ENCODE assay signal across 6 mouse cellular contexts in genomic region chr2:104556711-104557110, GRCm38 (mm10). TPM values are rescaled to one million over a fixed set of nuclear protein-coding genes. Genes with fewer than 3 reads are reported as not detected.
DNase-seq lines count a peak whose midpoint lies in the region; ATAC-seq and TF ChIP-seq lines count a peak whose summit lies in the region.
"Not testable (repeated sequence)": the region's sequence is repeated elsewhere in the genome, so short reads cannot be mapped to it uniquely, and the experiment has no call there.

No protein-coding gene starts in this region.

- not testable (repeated sequence) for TF ChIP-seq EP300 in ES-Bruce4 (IDR thresholded peaks at IDR 0.05; ENCODE audit: insufficient read depth, low read depth, low read length)

- H3K4me2 ChIP-seq in midbrain, embryonic 11.5 days: not testable (repeated sequence)

- H3K4me3 ChIP-seq in ES-Bruce4 (ENCODE audit: low read depth, low read length) (peak overlapping the region; percentile 50), ES-E14 (ENCODE audit: insufficient read depth in 1 of 2, low read depth in 1 of 2, low read length in 2 of 2, poor library complexity in 1 of 2, severe bottlenecking in 1 of 2) (peak overlapping the region; percentile 34 to 46; a peak in 3 of 4 replicates)
- H3K4me3 ChIP-seq in midbrain, embryonic 11.5 days (ENCODE audit: low read depth, low read length): not testable (repeated sequence)

- H3K4me1 ChIP-seq in ES-Bruce4 (ENCODE audit: control insufficient read depth, insufficient read depth, low read length); ES-E14 (ENCODE audit: control insufficient read depth in 2 of 2, insufficient read depth in 2 of 2, low read length in 2 of 2, poor library complexity in 1 of 2); midbrain, embryonic 11.5 days (ENCODE audit: control insufficient read depth, insufficient read depth, low read length): not testable (repeated sequence)

- H3K9ac ChIP-seq in ES-Bruce4 (ENCODE audit: low read depth, poor library complexity, severe bottlenecking): peak overlapping the region; percentile 17
- H3K9ac ChIP-seq in ES-E14 (ENCODE audit: insufficient read depth, low read depth, low read length, poor library complexity, severe bottlenecking): peak overlapping the region; percentile 76
- H3K9ac ChIP-seq in midbrain, embryonic 11.5 days (ENCODE audit: low read length): not testable (repeated sequence)

- ATAC-seq in erythroid progenitor cell, adult 5-6 weeks (replicated peaks; ENCODE audit: low FRiP score, poor library complexity, severe bottlenecking): 0 out of 2 replicates have a peak, but pooled peaks have one; percentile 46
- ATAC-seq in midbrain, embryonic 11.5 days (ENCODE audit: low FRiP score): not testable (repeated sequence)

- H3K9me3 ChIP-seq in ES-Bruce4 (replicated peaks; ENCODE audit: control insufficient read depth, insufficient read depth, low read length, poor library complexity, severe bottlenecking); ES-E14 (ENCODE audit: control insufficient read depth, insufficient read depth, low read depth, low read length); midbrain, embryonic 11.5 days (ENCODE audit: control insufficient read depth, low read length): not testable (repeated sequence)

- not testable (repeated sequence) for H3K27me3 ChIP-seq in ES-Bruce4 (ENCODE audit: control insufficient read depth, insufficient read depth, low read length, poor library complexity, severe bottlenecking); midbrain, embryonic 11.5 days (ENCODE audit: control insufficient read depth, insufficient read depth, low read length)

- DNase-seq in ES-E14 (ENCODE audit: low read depth, low spot score): not testable (repeated sequence)
- DNase-seq in ZHBTc4 (ENCODE audit: low read depth, low spot score): peak; percentile 52
- peak; percentile 21 for DNase-seq in midbrain, embryonic 11.5 days (ENCODE audit: low spot score, missing footprints)
- DNase-seq in testis, postnatal 14 days (ENCODE audit: low spot score): peak; percentile 21

- not testable (repeated sequence) for H3K36me3 ChIP-seq in ES-Bruce4 (ENCODE audit: control insufficient read depth, insufficient read depth, low read length, poor library complexity, severe bottlenecking); ES-E14 (ENCODE audit: control insufficient read depth, insufficient read depth, low read length, poor library complexity, severe bottlenecking); midbrain, embryonic 11.5 days (ENCODE audit: control insufficient read depth, insufficient read depth, low read length)

- in situ Hi-C loops in ES-E14 (cut with MboI; ENCODE audit: low sequenced_read_pairs in 2 of 2, unreplicated experiment in 2 of 2): not testable (repeated sequence)

- 94% methylated on average over 14 of the region's 22 CpGs for WGBS in midbrain, embryonic 11.5 days

- H3K27ac ChIP-seq in ES-Bruce4 (ENCODE audit: insufficient read depth, low read length); ES-E14 (ENCODE audit: insufficient read depth, low read depth, low read length, poor library complexity, severe bottlenecking); midbrain, embryonic 11.5 days (ENCODE audit: low read depth, low read length): not testable (repeated sequence)

- not testable (repeated sequence) for TF ChIP-seq CTCF in ES-Bruce4 (IDR thresholded peaks at IDR 0.05; ENCODE audit: low read depth, low read length)

- TF ChIP-seq POLR2A in ES-Bruce4 (IDR thresholded peaks at IDR 0.05; ENCODE audit: insufficient read depth, low read length): not testable (repeated sequence)

RNA-seq across cellular contexts. Expression of gene Cstf3, which starts 33.6 kb away (rescaled TPM):
- polyA plus RNA-seq in ES-Bruce4 (2011; ENCODE audit: insufficient read depth, insufficient read length, low read depth, missing spikeins): 78.4 and 85.7 TPM in 2 replicates
- 23.3 and 31.8 TPM in 2 replicates for total RNA-seq in ES-E14 (2012; rRNA removed)
- total RNA-seq in erythroid progenitor cell, adult 5-6 weeks (2015; ENCODE audit: low replicate concordance): 27.8 and 31.0 TPM in 2 replicates
- 24.4 and 36.8 TPM in 2 replicates for total RNA-seq in erythroid progenitor cell, adult 5-6 weeks (2017; ENCODE audit: low replicate concordance)
- 94.8 and 106 TPM in 2 replicates for polyA plus RNA-seq in midbrain, embryonic 11.5 days (2014; fragmentation: Nextera tagmentation; extraction: Ambion mirVana)
